Mouse (Mus musculus): Measurements from ENCODE around the gene Il1rapl1.
A peak's percentile ranks its signal among the peaks of the same experiment; 100 is the strongest.

Gene Il1rapl1

DNA sequence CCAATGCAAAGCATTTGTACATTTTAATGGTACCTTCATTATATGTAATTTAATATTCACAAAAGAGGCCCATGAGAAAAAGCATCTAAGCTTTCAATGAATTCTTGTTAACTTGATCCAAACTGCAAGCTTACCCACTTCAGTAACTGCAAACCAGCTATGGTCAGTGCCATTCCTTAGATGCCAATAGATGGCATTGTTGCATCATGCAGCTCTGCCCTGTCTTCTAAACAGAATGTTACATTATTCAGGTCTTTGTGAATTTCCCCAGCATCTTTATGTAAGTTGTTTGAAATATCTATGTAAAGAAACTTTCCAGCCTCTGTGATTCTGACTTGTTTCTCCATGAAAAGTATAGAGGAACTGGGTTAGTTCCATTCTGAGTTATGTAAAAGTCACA, 514.5 kb downstream of the Il1rapl1 start:
- no peak for DNase-seq (ENCODE audit: low spot score)

DNA sequence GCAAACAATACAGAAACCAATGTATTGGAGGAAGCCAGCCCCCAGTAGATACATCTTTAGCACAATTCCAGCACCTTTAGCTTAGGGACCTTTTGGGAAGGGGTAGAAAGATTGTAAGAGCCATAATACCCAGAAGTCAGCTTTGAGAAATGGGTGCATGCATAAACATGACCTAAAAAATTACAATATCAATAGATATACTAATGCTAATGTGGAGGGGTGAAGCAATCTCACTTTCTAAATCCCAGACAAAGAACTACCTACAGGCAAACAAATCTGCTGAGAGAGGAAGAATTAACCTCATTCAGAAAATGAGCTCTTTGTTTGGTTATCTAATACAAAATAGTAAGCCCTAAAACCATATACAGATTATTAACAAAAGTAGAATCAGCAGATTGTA, 607.4 kb downstream of the Il1rapl1 start:
- DNase-seq (ENCODE audit: low spot score): no peak

DNA sequence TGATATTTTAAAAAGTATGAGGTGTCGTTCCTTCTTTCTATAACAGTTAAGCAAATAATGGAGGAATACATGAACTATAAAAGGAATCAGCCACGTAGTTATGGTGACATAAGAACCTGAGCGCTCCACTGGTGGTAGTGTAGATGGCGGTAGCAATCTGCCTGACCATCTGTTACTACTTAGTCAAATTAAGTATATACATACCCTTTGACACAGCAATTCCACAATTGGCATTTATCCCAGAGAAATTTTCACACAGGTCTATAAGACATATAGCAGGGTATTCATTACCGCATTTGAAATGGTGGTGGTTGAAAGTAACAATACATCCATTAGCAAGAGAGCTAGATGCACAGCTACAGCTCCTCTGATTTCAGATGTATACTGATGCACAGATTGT, 612.8 kb downstream of the Il1rapl1 start:
- no peak for DNase-seq (ENCODE audit: low spot score)

DNA sequence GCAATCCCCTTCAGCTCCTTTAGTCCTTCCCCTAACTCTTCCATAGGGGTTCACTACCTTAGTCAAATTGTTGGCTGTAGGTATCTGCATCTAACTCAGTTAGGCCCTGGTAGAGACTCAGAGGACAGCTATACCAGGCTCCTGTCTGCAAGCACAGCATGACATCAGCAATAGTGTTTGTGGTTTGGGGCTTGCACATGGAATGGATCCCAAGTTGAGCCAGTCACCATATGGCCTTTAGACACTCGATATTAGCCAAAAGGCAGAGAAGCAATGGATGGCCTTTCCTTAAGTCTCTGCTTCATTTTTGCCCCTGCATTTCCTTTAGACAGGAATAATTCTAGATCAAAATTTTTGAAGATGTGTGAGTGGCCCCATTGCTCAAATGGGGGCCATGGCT, 632.0 kb downstream of the Il1rapl1 start:
- DNase-seq (ENCODE audit: low spot score): no peak

DNA sequence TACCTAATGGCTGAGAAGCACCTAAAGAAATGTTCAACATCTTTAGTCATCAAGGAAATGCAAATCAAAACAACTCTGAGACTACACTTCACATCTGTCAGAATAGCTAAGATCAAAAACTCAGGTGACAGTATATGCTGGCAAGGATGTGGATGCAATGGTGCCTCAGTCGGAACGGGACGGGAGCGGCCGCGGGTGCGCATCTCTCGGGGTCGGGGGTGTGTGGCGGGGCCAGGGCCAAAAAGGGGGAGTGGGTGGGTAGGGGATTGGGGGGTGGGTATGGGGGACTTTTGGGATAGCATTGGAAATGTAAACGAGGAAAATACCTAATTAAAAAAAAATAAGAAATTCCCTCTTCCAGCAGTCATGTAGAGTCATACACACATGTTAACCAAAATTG, 877.3 kb downstream of the Il1rapl1 start:
- DNase-seq (ENCODE audit: low spot score): peak; percentile 72

DNA sequence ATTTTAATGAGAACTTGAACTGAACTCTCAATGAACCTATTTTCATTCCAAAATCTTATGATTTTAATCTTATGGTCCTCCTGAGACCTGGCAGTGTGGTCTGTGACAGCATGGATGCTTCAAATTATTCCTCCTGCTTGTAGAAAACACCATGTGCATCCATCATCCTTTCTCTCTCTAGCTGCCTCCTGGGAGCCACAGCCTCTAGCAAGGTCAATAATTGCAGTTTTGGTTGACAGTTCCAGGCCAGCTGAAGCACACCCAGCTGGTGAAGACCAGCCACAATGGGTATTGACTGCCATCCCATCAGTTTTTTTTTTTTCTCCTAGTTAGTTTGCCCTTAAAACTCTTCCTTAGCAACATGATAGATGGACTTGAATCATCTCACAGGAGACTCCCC, 890.2 kb downstream of the Il1rapl1 start:
- DNase-seq (ENCODE audit: low spot score): no peak

DNA sequence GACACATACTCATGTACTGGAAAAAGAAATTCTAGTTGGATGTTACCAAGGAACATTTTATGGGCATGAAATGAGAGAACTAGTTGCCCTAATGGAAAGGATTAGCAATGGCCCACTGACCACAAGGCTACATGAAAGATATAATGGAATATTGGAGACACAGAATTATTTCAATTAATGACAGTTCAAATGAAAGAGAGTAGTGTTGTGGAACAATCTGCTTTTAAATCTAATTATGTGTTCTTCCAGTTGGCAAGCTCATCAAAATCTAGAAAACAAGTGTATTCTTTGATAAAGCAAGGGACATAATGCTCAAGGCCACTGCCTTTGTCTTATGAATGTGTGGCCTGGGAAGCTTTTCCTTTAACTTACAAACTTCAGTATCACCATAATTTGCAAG, 1113.1 kb downstream of the Il1rapl1 start:
- DNase-seq (ENCODE audit: low spot score): no peak

DNA sequence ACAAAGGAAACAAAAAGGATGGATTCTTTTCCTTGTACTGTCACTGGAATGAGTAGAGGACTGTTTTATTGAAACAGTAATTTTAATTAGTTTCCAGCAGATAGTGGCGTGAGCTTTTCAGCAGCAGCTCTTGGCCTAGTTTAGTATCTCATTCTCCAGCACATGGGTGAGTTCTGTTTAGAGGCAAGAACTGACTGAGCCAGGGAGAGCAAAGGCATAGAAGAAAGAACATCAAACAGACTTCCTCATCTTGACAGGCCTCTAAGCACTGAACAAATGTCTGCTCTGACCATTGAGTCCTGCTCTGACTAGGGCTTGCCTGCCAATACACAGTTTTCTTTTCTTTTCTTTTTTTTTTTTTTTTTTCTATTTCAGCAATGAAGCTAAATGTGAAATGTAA, 1160.3 kb downstream of the Il1rapl1 start:
- DNase-seq (ENCODE audit: low spot score): no peak

DNA sequence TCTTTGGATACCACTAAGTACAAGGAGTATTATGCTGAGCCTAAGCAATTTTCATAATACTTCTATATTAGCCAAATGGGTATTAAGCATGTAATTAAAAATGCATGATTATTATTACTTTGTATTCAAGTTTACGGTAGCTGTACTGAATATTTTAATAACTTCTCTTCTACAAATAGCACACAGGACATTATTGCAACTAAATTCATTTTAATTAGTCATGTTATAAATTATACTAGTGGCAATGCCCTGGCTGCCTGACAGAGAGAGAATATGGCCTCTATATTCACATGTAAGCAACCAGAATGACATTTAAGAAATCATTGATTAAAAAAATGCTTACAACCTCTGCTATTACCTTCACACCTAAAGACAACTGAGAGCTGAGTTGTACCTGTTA, 1160.8 kb downstream of the Il1rapl1 start:
- DNase-seq (ENCODE audit: low spot score): no peak

DNA sequence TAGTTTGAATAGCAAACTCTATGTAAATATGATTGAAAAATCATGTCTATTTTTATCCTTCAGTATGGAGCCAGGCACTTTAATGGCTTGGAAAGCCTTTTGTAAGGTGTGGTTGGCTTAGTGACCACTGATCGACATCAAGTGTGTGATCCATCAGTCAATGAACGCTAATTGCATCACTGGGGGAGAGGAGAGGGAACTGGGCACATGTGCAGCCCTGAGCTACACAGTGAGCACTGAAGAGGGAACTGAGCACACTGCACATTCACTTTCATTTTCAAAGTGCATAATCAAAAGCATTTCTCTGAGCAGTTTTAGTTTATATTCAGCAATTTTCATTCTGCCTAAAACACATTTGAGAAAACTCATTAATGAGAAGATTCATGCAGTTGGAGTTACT, 1164.5 kb downstream of the Il1rapl1 start:
- no peak for DNase-seq (ENCODE audit: low spot score)

DNA sequence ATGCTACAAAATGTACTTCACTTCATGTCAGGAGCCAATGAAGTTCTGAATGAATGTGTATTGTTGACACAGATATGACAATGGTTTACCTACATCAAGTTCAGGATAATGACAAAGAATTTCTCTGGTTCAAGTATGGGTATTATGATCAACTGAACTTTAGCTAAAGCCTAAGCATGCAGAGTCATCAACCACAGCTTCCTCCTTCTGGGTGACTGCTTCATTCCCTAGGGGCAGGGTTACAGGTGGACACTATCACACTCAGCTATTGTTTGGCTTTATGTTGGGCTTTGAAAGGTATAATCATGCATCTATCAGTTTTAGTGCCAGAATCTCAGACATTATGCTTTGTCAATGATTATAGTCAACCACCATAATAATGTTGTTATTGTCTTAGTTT, 1166.3 kb downstream of the Il1rapl1 start:
- DNase-seq (ENCODE audit: low spot score): no peak

DNA sequence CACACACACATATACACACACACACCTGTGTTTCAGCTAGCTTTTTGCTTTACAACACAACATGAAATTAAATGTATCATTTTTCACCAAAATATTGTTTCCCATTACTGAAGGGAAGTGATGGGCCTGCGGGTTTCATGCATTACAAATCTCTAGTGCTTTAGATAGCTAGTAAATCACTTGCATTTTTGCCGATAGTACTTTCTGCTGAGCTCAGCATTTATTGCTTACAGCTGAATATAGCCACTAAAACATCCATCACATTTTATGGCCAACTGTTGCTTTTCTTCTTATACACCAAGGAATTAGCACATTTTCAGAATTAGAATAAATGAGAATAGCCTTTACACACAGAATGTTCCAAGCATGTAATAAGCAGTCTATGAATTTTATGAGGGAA, 1260.6 kb downstream of the Il1rapl1 start:
- no peak for DNase-seq (ENCODE audit: low spot score)

DNA sequence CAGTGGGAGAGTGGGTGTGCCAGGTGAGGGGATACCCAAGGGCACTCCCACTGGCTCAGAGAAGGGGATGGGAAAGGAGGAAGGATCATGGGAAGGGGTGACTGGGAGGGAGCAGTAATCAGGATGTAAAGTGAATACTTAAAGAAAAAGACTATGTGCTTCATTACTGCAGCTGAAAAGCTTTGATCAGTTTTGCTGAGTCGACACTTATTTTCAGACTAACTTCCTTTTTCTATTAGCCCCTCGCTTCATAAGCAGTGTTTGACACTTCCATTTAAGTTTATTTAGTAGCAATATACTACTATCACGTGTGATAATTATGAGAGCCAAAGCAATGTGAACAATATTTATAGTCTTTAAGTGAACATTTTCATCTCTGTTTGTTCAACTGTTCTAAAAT, 1307.2 kb downstream of the Il1rapl1 start:
- no peak for DNase-seq (ENCODE audit: low spot score)

DNA sequence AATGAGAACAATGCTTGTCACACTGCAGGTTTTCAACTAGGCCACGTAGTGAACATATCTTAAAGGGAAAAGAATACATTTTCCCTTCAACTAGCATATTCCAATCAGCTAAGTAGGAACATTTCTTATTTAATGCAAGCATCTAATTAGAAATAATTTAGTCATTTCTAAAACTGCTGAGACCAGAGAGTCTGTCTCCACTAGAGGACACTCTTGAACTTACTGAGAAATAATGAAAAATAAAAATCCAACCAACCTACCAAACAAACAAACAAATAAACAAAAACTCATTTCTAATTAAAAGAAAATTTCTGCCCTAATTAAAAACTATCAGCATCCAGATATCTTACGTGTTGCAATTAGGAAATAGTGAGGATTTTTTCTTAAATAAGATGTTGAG, 1312.7 kb downstream of the Il1rapl1 start:
- no peak for DNase-seq (ENCODE audit: low spot score)

DNA sequence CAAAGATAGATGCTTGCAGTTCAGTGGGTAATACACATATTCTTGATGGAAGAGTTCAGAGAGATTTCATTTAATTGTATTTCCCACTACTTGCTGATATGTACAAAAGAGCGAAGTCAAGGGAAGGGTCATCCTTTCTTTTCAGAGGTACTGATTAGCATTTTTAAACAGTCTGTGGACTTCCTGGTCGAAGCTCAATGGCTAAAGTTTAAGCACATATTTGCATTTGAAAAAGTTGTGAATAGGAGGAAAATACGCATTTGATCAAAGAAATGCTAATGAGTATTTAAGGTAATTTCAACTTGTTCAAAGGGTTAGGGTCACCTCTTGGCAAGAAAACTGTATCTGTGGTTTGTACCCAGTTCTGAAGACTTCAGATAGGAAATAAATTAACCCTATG, 1386.6 kb downstream of the Il1rapl1 start:
- DNase-seq (ENCODE audit: low spot score): no peak
